Comparison of ENCODE assay signal across 18 mouse cellular contexts in genomic region chr1:105110581-105111210, GRCm38 (mm10).
"Had no signal": no experiment of that assay in that cellular context is flagged by ENCODE, and none has a peak within 500 bp of the region (broad histone marks: within the 10 kb centered on the region; RNA-seq: fewer than 3 reads in every experiment).

No protein-coding gene starts in this region.

- H3K4me2 ChIP-seq: limb, embryonic 12.5 days; limb, embryonic 15.5 days; liver, embryonic 11.5 days; midbrain, embryonic 12.5 days; midbrain, embryonic 15.5 days; neural tube, embryonic 12.5 days; neural tube, embryonic 15.5 days had no signal

- H3K27ac ChIP-seq: limb, embryonic 12.5 days; limb, embryonic 15.5 days; liver, embryonic 14.5 days; macrophage; midbrain, embryonic 12.5 days; neural tube, embryonic 12.5 days had no signal

- H3K36me3 ChIP-seq: limb, embryonic 12.5 days; limb, embryonic 15.5 days; midbrain, embryonic 12.5 days; midbrain, embryonic 15.5 days; neural tube, embryonic 12.5 days; neural tube, embryonic 15.5 days had no signal

- DNase-seq: kidney, adult 18-20 months; kidney, adult 9 months; kidney, postnatal 14 days; kidney, postnatal 4 days; left cerebral cortex, postnatal 4 days; liver, postnatal 0 days; lung, postnatal 10 days; thymus, postnatal 25 days had no signal

- H3K27me3 ChIP-seq: limb, embryonic 12.5 days; limb, embryonic 15.5 days; midbrain, embryonic 12.5 days; midbrain, embryonic 15.5 days; neural tube, embryonic 12.5 days; neural tube, embryonic 15.5 days had no signal

- ATAC-seq: intestine, embryonic 16.5 days; liver, postnatal 0 days had no signal

- H3K9ac ChIP-seq: limb, embryonic 12.5 days; limb, embryonic 15.5 days; liver, embryonic 14.5 days; liver, postnatal 0 days; midbrain, embryonic 12.5 days; midbrain, embryonic 15.5 days; neural tube, embryonic 12.5 days; neural tube, embryonic 15.5 days had no signal

- H3K4me3 ChIP-seq: limb, embryonic 12.5 days; limb, embryonic 15.5 days; midbrain, embryonic 12.5 days; midbrain, embryonic 15.5 days; neural tube, embryonic 12.5 days; neural tube, embryonic 15.5 days had no signal

- H3K9me3 ChIP-seq: limb, embryonic 12.5 days; limb, embryonic 15.5 days; midbrain, embryonic 12.5 days; midbrain, embryonic 15.5 days; neural tube, embryonic 12.5 days; neural tube, embryonic 15.5 days had no signal

- H3K4me1 ChIP-seq: limb, embryonic 15.5 days; neural tube, embryonic 12.5 days had no signal
